Mouse (Mus musculus) spleen, adult 12 weeks (tissue): ENCODE data around the gene Vwa5a.

Experiments used
- DNase-seq: peaks from one replicate; pipeline ENCODE4 v3.0.0; 2022; ENCODE audit warnings: low spot score

The Vwa5a gene

GRCm38 (mm10) chr9:38718102-38718501 is at the start of gene Vwa5a:
Gene Vwa5a, plus strand, starts transcription at chr9:38718268.
- no peak for DNase-seq

- DNase-seq, result no peak
Observed at GRCm38 (mm10) chr9:38672887-38673286, 45.2 kb upstream of the Vwa5a start.

GRCm38 (mm10) chr9:38674501-38674900 is 43.6 kb upstream of the Vwa5a start, which contains the start of gene Olfr918:
Gene Olfr918, minus strand, starts transcription at chr9:38674601.
- DNase-seq, result no peak

- peak; percentile 7 for DNase-seq
Observed at GRCm38 (mm10) chr9:38718927-38719441, 916 bp downstream of the Vwa5a start.

- no peak for DNase-seq
Observed at GRCm38 (mm10) chr9:38724044-38724443, 6.0 kb downstream of the Vwa5a start.

GRCm38 (mm10) chr9:38728218-38728617 is 10.2 kb downstream of the Vwa5a start:
- no peak for DNase-seq

GRCm38 (mm10) chr9:38741408-38741807 is 23.3 kb downstream of the Vwa5a start:
- no peak for DNase-seq

- DNase-seq, result no peak
Observed at GRCm38 (mm10) chr9:38744619-38745315, 26.7 kb downstream of the Vwa5a start.

GRCm38 (mm10) chr9:38751999-38752398 is 33.9 kb downstream of the Vwa5a start, which contains the start of gene Olfr920:
Gene Olfr920, plus strand, starts transcription at chr9:38752299.
- no peak for DNase-seq

GRCm38 (mm10) chr9:38772768-38773167 is 54.7 kb downstream of the Vwa5a start, which contains the start of gene Olfr921:
Gene Olfr921, plus strand, starts transcription at chr9:38773068.
- DNase-seq, result no peak

- DNase-seq, result no peak
Observed at GRCm38 (mm10) chr9:38792689-38793088, 74.6 kb downstream of the Vwa5a start.
